Mouse (Mus musculus): ENCODE data around the gene Snd1. TPM values are rescaled to one million over a fixed set of nuclear protein-coding genes. Genes with fewer than 3 reads are reported as not detected.
A peak's percentile ranks its signal among the peaks of the same experiment; 100 is the strongest.

Snd1 gene
- polyA plus RNA-seq, 1 experiment from 2014 or later: 128 TPM

DNA sequence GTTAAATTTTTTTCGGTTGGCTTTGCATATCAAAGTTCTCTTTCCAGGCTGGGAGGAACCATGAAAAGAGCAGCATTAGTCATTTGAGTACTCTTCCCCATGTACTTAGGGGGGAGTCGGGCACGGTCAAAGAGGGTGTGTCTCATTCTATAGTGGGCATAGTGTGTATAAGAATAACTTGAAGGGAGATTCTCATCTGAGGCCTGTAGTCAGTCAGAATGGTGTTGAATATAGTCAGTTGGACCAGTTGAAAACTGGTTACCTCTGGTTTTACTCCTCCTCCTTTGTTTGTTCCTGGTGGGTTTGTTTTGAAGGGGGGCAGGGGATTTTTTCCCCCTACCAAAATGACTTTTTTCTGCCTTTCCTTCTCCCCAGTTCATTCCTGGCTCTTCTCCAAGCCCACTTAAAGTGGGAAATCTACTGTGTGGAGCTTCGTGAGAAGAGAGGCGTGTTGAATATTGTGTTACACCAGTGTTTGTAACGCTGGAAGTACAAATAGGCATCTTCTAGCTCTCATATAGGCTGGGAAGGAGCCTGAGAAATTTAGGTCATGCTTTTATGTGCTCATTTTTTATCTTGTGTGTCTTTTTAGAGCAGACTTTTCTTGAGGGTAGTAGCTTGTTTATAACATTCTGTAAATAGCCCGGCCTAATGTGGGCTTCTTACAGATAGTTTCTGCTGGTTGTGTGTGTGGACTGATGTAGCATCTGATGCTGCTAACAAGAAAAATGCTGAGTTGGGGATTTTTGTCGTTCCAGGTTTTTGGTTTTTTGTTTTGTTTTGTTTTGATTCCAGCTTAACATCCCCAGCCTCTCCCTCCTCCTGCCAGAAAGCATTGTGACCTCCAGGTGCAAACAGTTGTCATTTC lies 231.4 kb downstream of the Snd1 start:
- peaks cover 21% of the 10 kb centered on the region for H3K4me1 ChIP-seq (replicated peaks; ENCODE audit: control insufficient read depth, insufficient read depth, low read length)
- no peak overlapping the region for H3K4me2 ChIP-seq (ENCODE audit: low read depth, low read length)
- peak overlapping the region; percentile 37; the same call in 1 of the 2 replicates for H3K27ac ChIP-seq (ENCODE audit: low read length)
- peaks cover 2% of the 10 kb centered on the region; the same call in 1 of the 2 replicates for H3K36me3 ChIP-seq (ENCODE audit: control insufficient read depth, insufficient read depth, low read length)
- peak; percentile 64; the same call in 1 of the 2 replicates for ATAC-seq (ENCODE audit: low read depth)
- H3K9ac ChIP-seq (ENCODE audit: low read length): no peak overlapping the region
- H3K27me3 ChIP-seq (ENCODE audit: control insufficient read depth, insufficient read depth, low read depth, low read length): no peaks in the 10 kb centered on the region
- 47% methylated on average over 8 of the region's 8 CpGs for WGBS
- no peaks in the 10 kb centered on the region for H3K9me3 ChIP-seq (ENCODE audit: control insufficient read depth, low read length)
- no peak overlapping the region for H3K4me3 ChIP-seq (ENCODE audit: low read length)

DNA sequence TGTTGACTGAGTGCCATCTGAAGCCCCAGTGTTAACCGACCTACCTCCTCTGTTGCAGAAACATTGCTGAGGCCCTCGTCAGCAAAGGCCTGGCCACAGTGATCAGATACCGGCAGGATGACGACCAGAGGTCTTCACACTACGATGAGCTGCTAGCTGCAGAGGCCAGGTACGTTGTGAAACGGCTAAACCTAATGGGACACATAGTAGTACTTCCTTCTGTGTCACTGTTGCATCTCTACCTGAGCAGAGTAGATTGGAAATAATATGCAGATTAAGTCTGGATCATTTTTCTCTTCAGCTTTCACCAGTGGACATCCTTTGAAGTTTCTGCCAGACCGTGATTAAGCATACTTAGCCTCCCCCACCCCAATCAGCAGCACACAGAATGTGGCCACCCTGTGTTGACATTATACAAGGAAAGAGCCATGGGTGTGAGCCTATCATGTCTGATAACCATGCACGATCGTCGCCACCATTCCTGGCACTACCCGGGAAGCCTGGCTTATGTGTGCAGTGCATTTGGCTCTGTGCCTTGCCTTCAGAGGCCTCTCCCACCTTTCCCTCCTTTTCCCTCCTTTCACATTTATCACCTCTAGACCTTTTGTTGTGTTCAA lies 232.1 kb downstream of the Snd1 start:
- Histone ChIP-seq H3K4me2 (ENCODE audit: low read depth, low read length) (no peak overlapping the region), H3K4me3 (ENCODE audit: low read length) (no peak overlapping the region), H3K9me3 (ENCODE audit: control insufficient read depth, low read length) (no peaks in the 10 kb centered on the region), H3K27ac (ENCODE audit: low read length) (peak overlapping the region; percentile 37; the same call in 1 of the 2 replicates), H3K9ac (ENCODE audit: low read length) (no peak overlapping the region), H3K4me1 (replicated peaks; ENCODE audit: control insufficient read depth, insufficient read depth, low read length) (peaks cover 21% of the 10 kb centered on the region), H3K36me3 (ENCODE audit: control insufficient read depth, insufficient read depth, low read length) (peaks cover 3% of the 10 kb centered on the region; the same call in 1 of the 2 replicates), H3K27me3 (ENCODE audit: control insufficient read depth, insufficient read depth, low read depth, low read length) (no peaks in the 10 kb centered on the region)
- 44% methylated on average over 12 of the region's 12 CpGs for WGBS
- 0 out of 2 replicates have a peak, but pooled peaks have one; percentile 28 for ATAC-seq (ENCODE audit: low read depth)

GRCm38 (mm10) chr6:28710035-28710434 lies 235.1 kb downstream of the Snd1 start:
- 40% methylated on average over 2 of the region's 2 CpGs for WGBS
- Histone ChIP-seq H3K27me3 (ENCODE audit: control insufficient read depth, insufficient read depth, low read depth, low read length) (no peaks in the 10 kb centered on the region), H3K4me3 (ENCODE audit: low read length) (no peak overlapping the region), H3K9me3 (ENCODE audit: control insufficient read depth, low read length) (no peaks in the 10 kb centered on the region), H3K27ac (ENCODE audit: low read length) (no peak overlapping the region), H3K4me1 (replicated peaks; ENCODE audit: control insufficient read depth, insufficient read depth, low read length) (peaks cover 18% of the 10 kb centered on the region), H3K9ac (ENCODE audit: low read length) (no peak overlapping the region), H3K36me3 (ENCODE audit: control insufficient read depth, insufficient read depth, low read length) (peaks cover 5% of the 10 kb centered on the region; the same call in 1 of the 2 replicates), H3K4me2 (ENCODE audit: low read depth, low read length) (no peak overlapping the region)
- ATAC-seq (ENCODE audit: low read depth): no peak

- ATAC-seq (ENCODE audit: low read depth): no peak
- H3K9ac ChIP-seq (ENCODE audit: low read length): no peak overlapping the region
- WGBS: 43% methylated on average over 7 of the region's 7 CpGs
- no peak overlapping the region for H3K4me2 ChIP-seq (ENCODE audit: low read depth, low read length)
- no peaks in the 10 kb centered on the region for H3K9me3 ChIP-seq (ENCODE audit: control insufficient read depth, low read length)
- no peak overlapping the region for H3K4me3 ChIP-seq (ENCODE audit: low read length)
- no peak overlapping the region for H3K27ac ChIP-seq (ENCODE audit: low read length)
- H3K4me1 ChIP-seq (replicated peaks; ENCODE audit: control insufficient read depth, insufficient read depth, low read length): peaks cover 3% of the 10 kb centered on the region; the same call in 1 of the 2 replicates
- no peaks in the 10 kb centered on the region for H3K36me3 ChIP-seq (ENCODE audit: control insufficient read depth, insufficient read depth, low read length)
- H3K27me3 ChIP-seq (ENCODE audit: control insufficient read depth, insufficient read depth, low read depth, low read length): no peaks in the 10 kb centered on the region
Measured at GRCm38 (mm10) chr6:28717203-28717844, 242.4 kb downstream of the Snd1 start.

DNA sequence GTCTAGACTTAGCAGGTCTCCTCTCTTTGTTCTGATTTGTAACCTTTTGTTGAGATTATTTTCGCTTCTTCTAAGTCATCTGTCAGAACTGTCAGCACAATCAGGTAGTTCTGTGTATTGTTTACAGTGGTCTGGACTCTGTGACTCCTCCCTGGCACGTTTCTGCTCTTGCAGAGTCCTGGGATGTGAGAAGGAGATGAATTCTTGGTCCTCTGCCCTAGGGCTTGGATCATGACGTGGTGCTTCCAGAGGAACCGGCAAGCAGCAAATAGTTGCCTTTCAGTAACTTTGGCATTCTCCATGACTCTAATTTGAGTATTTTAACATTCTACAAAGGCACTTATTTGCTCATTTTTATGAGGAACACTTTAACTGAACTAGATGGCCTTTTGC lies 242.9 kb downstream of the Snd1 start:
- Histone ChIP-seq H3K27ac (ENCODE audit: low read length) (no peak overlapping the region), H3K27me3 (ENCODE audit: control insufficient read depth, insufficient read depth, low read depth, low read length) (no peaks in the 10 kb centered on the region), H3K9ac (ENCODE audit: low read length) (no peak overlapping the region), H3K9me3 (ENCODE audit: control insufficient read depth, low read length) (no peaks in the 10 kb centered on the region), H3K4me2 (ENCODE audit: low read depth, low read length) (no peak overlapping the region), H3K36me3 (ENCODE audit: control insufficient read depth, insufficient read depth, low read length) (no peaks in the 10 kb centered on the region), H3K4me1 (replicated peaks; ENCODE audit: control insufficient read depth, insufficient read depth, low read length) (peaks cover 3% of the 10 kb centered on the region; the same call in 1 of the 2 replicates), H3K4me3 (ENCODE audit: low read length) (no peak overlapping the region)
- WGBS: 27% methylated on average over 4 of the region's 4 CpGs
- ATAC-seq (ENCODE audit: low read depth): 0 out of 2 replicates have a peak, but pooled peaks have one; percentile 47

DNA sequence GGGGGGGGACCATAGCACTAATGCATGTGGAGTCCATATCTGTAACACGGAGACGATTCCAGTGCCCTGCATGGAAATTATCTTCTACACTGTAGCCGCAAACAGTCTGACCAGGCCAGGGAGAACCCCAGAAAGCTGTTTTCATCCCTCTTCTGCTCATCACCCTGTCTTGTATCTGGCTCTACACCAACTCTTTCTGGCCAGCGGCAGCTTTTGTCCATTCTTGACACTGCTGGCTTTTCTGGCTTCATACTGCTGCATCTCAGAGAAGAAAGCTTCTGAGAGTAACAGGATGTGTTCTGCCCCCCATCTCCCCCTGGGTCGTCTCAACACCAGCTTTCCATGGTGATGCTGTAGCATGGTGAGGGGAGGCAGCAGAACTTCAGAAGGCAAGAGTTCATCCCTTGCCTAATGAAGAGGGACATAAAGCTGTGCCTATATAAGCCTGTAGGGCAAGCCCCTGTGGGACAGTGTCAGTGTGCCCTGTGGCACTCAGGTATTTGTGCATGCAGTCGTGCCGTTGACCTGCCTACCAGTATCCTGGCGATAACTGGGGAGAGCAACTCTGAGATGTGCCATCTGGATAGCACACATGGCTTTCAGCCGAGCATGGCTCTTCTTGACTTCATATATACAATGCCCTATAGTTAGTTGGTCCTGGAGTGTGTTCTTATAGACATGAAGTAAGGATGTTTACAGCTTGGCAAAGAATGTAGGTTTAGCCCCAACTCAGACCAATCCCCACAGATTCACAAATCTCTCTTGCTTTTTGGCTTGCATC lies 245.6 kb downstream of the Snd1 start:
- WGBS: 78% methylated on average over 9 of the region's 9 CpGs
- 0 out of 2 replicates have a peak, but pooled peaks have one; percentile 38 for ATAC-seq (ENCODE audit: low read depth)
- Histone ChIP-seq H3K9me3 (ENCODE audit: control insufficient read depth, low read length) (no peaks in the 10 kb centered on the region), H3K9ac (ENCODE audit: low read length) (no peak overlapping the region), H3K4me1 (replicated peaks; ENCODE audit: control insufficient read depth, insufficient read depth, low read length) (peaks cover 7% of the 10 kb centered on the region; the same call in 1 of the 2 replicates), H3K4me3 (ENCODE audit: low read length) (no peak overlapping the region), H3K36me3 (ENCODE audit: control insufficient read depth, insufficient read depth, low read length) (no peaks in the 10 kb centered on the region), H3K4me2 (ENCODE audit: low read depth, low read length) (no peak overlapping the region), H3K27ac (ENCODE audit: low read length) (no peak overlapping the region), H3K27me3 (ENCODE audit: control insufficient read depth, insufficient read depth, low read depth, low read length) (no peaks in the 10 kb centered on the region)

DNA sequence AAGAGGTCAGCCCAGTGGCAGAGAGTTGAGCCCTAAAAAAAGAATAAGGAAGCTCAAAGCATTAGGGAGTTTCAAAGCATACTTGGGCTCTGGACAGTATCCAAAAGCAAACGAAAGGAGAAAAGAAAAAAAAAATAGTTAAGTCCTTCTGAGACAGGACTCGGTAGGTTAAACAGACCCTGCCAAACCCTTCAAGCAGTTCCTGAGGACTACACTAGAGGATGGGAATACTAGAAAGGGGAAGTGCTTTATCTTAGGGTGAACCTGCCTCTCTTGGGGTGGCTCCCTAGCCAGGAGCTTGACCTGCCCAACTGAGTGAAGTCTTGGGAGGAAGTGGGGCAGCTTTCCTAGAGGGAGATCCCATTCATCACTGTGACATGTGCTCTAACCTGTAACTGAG lies 248.1 kb downstream of the Snd1 start:
- H3K4me1 ChIP-seq (replicated peaks; ENCODE audit: control insufficient read depth, insufficient read depth, low read length): peaks cover 7% of the 10 kb centered on the region; the same call in 1 of the 2 replicates
- no peaks in the 10 kb centered on the region for H3K27me3 ChIP-seq (ENCODE audit: control insufficient read depth, insufficient read depth, low read depth, low read length)
- no peaks in the 10 kb centered on the region for H3K36me3 ChIP-seq (ENCODE audit: control insufficient read depth, insufficient read depth, low read length)
- H3K4me3 ChIP-seq (ENCODE audit: low read length): no peak overlapping the region
- no peak overlapping the region for H3K4me2 ChIP-seq (ENCODE audit: low read depth, low read length)
- H3K9me3 ChIP-seq (ENCODE audit: control insufficient read depth, low read length): no peaks in the 10 kb centered on the region
- WGBS: 6% methylated on average over 2 of the region's 2 CpGs
- H3K9ac ChIP-seq (ENCODE audit: low read length): no peak overlapping the region
- peak; percentile 36 for ATAC-seq (ENCODE audit: low read depth)
- H3K27ac ChIP-seq (ENCODE audit: low read length): no peak overlapping the region

DNA sequence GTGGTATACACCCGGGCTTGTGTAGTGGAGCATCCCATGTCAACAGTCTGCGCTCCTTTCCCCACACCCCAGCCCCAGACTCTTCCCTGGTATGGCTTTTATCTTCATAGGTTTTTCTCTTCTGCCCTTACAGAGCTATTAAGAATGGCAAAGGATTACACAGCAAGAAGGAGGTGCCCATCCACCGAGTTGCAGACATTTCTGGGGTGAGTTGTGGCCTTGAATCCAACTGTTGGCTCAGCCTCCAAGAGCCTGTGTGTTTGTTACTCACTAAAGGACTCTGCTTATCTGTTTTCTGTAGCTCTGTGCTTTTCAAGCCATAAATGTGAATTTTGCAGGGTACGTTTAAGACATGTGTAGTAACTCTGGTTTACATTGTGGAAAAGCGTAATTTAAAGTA lies 249.8 kb downstream of the Snd1 start:
- Histone ChIP-seq H3K27ac (ENCODE audit: low read length) (no peak overlapping the region), H3K4me3 (ENCODE audit: low read length) (no peak overlapping the region), H3K9me3 (ENCODE audit: control insufficient read depth, low read length) (no peaks in the 10 kb centered on the region), H3K27me3 (ENCODE audit: control insufficient read depth, insufficient read depth, low read depth, low read length) (no peaks in the 10 kb centered on the region), H3K36me3 (ENCODE audit: control insufficient read depth, insufficient read depth, low read length) (no peaks in the 10 kb centered on the region), H3K9ac (ENCODE audit: low read length) (no peak overlapping the region), H3K4me1 (replicated peaks; ENCODE audit: control insufficient read depth, insufficient read depth, low read length) (peaks cover 14% of the 10 kb centered on the region), H3K4me2 (ENCODE audit: low read depth, low read length) (no peak overlapping the region)
- ATAC-seq (ENCODE audit: low read depth): no peak
- WGBS: 83% methylated on average over 5 of the region's 5 CpGs
